Mouse (Mus musculus) large intestine, adult 2 months (tissue): Measurements from ENCODE around the gene Wbp1l. TPM values are rescaled to one million over a fixed set of nuclear protein-coding genes. Genes with fewer than 3 reads are reported as not detected.

Experiments used
- DNase-seq: peaks from one replicate; pipeline ENCODE4 v3.0.0-alpha.2; 2012; ENCODE audit warnings: low read depth, low spot score
- WGBS: fragments of 180-500 bp; shearing (Covaris S2); methylation state at CpG from one replicate; pipeline ENCODE4 v1.1.7; 2018; 5-methylcytosine and 5-hydroxymethylcytosine counted together
- polyA plus RNA-seq: library from polyadenylated mRNA; depleted of rRNA; stranded (reverse); fragments of >200 nt; gene quantifications from 2 replicates; pipeline ENCODE4 v1.2.3, GENCODE M21; 2012

Wbp1l gene
- polyA plus RNA-seq, 1 experiment = 35.5 TPM

- WGBS = 94% methylated on average over 9 of the region's 9 CpGs
- no peak for DNase-seq
Observed at GRCm38 (mm10) chr19:46592751-46593439, 6.0 kb upstream of the Wbp1l start.

GRCm38 (mm10) chr19:46598187-46598586 lies 697 bp upstream of the Wbp1l start:
- DNase-seq = no peak
- WGBS = 86% methylated on average over 4 of the region's 4 CpGs

- no peak for DNase-seq
- 1% methylated on average over 22 of the region's 22 CpGs for WGBS
Observed at GRCm38 (mm10) chr19:46599375-46600256, 732 bp downstream of the Wbp1l start.

- 47% methylated on average over 4 of the region's 4 CpGs for WGBS
- no peak for DNase-seq
Observed at GRCm38 (mm10) chr19:46600371-46600770, 1.5 kb downstream of the Wbp1l start.

GRCm38 (mm10) chr19:46601491-46601890 lies 2.6 kb downstream of the Wbp1l start:
- no peak for DNase-seq
- 83% methylated on average over 14 of the region's 14 CpGs for WGBS

- no peak for DNase-seq
- WGBS = 81% methylated on average over 4 of the region's 4 CpGs
Observed at GRCm38 (mm10) chr19:46602406-46602805, 3.5 kb downstream of the Wbp1l start.

- no peak for DNase-seq
- 88% methylated on average over 13 of the region's 13 CpGs for WGBS
Observed at GRCm38 (mm10) chr19:46606718-46607117, 7.8 kb downstream of the Wbp1l start.

- WGBS = 51% methylated on average over 7 of the region's 7 CpGs
- no peak for DNase-seq
Observed at GRCm38 (mm10) chr19:46607424-46607823, 8.5 kb downstream of the Wbp1l start.

GRCm38 (mm10) chr19:46608158-46608557 lies 9.3 kb downstream of the Wbp1l start:
- DNase-seq = no peak
- 94% methylated on average over 7 of the region's 7 CpGs for WGBS

GRCm38 (mm10) chr19:46616378-46616777 lies 17.5 kb downstream of the Wbp1l start:
- WGBS = 81% methylated on average over 11 of the region's 11 CpGs
- no peak for DNase-seq

- WGBS = 81% methylated on average over 8 of the region's 8 CpGs
- DNase-seq = no peak
Observed at GRCm38 (mm10) chr19:46617361-46617760, 18.5 kb downstream of the Wbp1l start.

GRCm38 (mm10) chr19:46618322-46618721 lies 19.4 kb downstream of the Wbp1l start:
- 51% methylated on average over 9 of the region's 9 CpGs for WGBS
- no peak for DNase-seq

- DNase-seq = no peak
- WGBS = 75% methylated on average over 19 of the region's 19 CpGs
Observed at GRCm38 (mm10) chr19:46619001-46619400, 20.1 kb downstream of the Wbp1l start.

- WGBS = 94% methylated on average over 6 of the region's 6 CpGs
- no peak for DNase-seq
Observed at GRCm38 (mm10) chr19:46619518-46619917, 20.6 kb downstream of the Wbp1l start.

GRCm38 (mm10) chr19:46620016-46620808 lies 21.3 kb downstream of the Wbp1l start:
- DNase-seq = no peak
- 66% methylated on average over 14 of the region's 14 CpGs for WGBS

GRCm38 (mm10) chr19:46621236-46622183 lies 22.6 kb downstream of the Wbp1l start:
- WGBS = 76% methylated on average over 19 of the region's 19 CpGs
- no peak for DNase-seq

GRCm38 (mm10) chr19:46622659-46623193 lies 23.8 kb downstream of the Wbp1l start:
- 60% methylated on average over 12 of the region's 12 CpGs for WGBS

GRCm38 (mm10) chr19:46623194-46623667 lies 24.3 kb downstream of the Wbp1l start:
- DNase-seq = no peak
- WGBS = 35% methylated on average over 16 of the region's 16 CpGs

More at GRCm38 (mm10) chr19:46622659-46623193, 23.8 kb downstream of the Wbp1l start:
- no peak for DNase-seq
